Mouse (Mus musculus): ENCODE results near the gene Cox11.

DNA sequence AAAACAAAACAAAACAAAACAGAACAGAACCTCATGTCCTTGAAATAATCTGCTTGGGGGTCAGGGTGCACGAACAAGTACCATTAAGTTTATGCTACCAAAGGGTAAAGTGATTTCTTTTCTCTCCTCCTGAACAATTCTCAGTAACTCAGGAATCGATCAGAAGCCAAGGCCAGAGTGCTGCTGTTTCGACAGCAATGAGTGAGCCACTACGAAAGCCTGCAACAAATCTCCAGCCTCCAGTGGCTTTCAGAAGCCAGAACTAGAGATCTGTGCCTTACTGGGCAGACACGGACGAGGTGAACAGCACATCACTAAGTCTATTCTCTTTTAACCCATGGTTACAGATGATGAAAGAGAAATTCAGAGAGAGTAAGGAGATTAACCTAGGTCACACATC is 47.2 kb downstream of the Cox11 start:
- TF ChIP-seq CTCF (IDR thresholded peaks at IDR 0.05; ENCODE audit: low read depth) = no peak
- TF ChIP-seq EP300 (IDR thresholded peaks at IDR 0.05; ENCODE audit: low read depth) = no peak

Data from liver, embryonic 14.5 days (tissue).